Mouse (Mus musculus): ENCODE results near the gene Fam126a. TPM values are rescaled to one million over a fixed set of nuclear protein-coding genes. Genes with fewer than 3 reads are reported as not detected.

Fam126a gene
- total and polyA plus RNA-seq, 3 experiments, result 30.0 to 51.1 (median 34.7) TPM

DNA sequence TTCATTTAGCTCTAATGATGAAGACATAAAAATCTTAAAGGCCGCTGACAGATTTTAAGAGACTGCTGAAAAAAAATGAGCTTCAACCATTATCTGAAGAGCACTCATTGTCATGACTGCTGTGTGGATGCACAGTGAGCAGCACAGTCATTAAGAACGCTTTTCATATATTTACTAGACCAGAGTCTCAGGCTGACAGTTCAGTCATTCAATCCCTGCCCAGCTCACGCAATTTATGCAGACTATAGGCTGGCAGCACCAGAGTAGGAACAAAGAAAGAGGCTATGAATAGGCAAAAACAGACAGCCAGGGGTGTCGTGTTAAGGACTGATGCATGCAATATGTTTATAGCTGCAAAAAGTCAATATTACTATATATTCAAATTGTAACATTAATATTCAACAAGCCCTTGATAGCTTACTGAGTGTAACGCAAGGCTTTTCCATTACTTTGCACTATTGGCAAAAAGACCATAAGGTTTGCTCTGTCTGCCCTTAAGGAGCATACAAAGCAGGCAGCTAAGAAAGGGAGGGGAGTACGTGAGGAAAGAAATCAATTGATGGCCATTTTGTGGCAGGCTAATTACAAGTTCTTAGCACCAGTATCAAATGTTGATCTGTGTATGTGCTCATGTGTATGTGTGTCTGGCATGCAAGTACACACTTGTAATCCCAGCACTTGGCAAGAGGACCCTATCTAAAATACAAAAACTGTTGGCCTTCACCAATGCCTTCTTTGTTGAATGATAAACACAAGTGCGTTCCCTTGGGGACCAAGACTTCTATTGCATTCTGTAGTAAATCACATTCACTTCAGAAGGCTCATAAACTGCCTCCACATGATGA lies 10.9 kb downstream of the Fam126a start:
- no peak overlapping the region for H3K4me3 ChIP-seq (ENCODE audit: control insufficient read depth in 1 of 2, insufficient read depth in 1 of 2, low read depth in 2 of 2, low read length in 2 of 2)
- no peak for TF ChIP-seq POLR2AphosphoS5 (IDR thresholded peaks at IDR 0.05; ENCODE audit: borderline replicate concordance, low read depth, low read length)
- TF ChIP-seq TAL1 (IDR thresholded peaks at IDR 0.05; ENCODE audit: low read length), result no peak
- TF ChIP-seq EP300 (IDR thresholded peaks at IDR 0.05; ENCODE audit: low read depth in 1 of 2, low read length in 2 of 2), result no peak
- TF ChIP-seq SIN3A (IDR thresholded peaks at IDR 0.05; ENCODE audit: low read length), result no peak
- TF ChIP-seq POLR2AphosphoS2 (IDR thresholded peaks at IDR 0.05; ENCODE audit: low read length), result no peak
- TF ChIP-seq MYB (IDR thresholded peaks at IDR 0.05; ENCODE audit: low read depth, low read length), result no peak
- no peak for TF ChIP-seq CHD1 (IDR thresholded peaks at IDR 0.05; ENCODE audit: low read depth, low read length)
- no peak for TF ChIP-seq RAD21 (IDR thresholded peaks at IDR 0.05; ENCODE audit: low read depth, low read length)
- TF ChIP-seq JUND (IDR thresholded peaks at IDR 0.05; ENCODE audit: low read depth, low read length), result no peak
- TF ChIP-seq TBP (IDR thresholded peaks at IDR 0.05; ENCODE audit: low read depth, low read length), result no peak
- no peak for TF ChIP-seq GABPA (IDR thresholded peaks at IDR 0.05; ENCODE audit: low read depth, low read length)
- TF ChIP-seq MAX (IDR thresholded peaks at IDR 0.05; ENCODE audit: low read length), result no peak
- H3K9me3 ChIP-seq (replicated peaks; ENCODE audit: insufficient read depth, low read length), result no peaks in the 10 kb centered on the region
- H3K79me2 ChIP-seq (ENCODE audit: control insufficient read depth, insufficient read depth, low read length, poor library complexity), result peaks cover 31% of the 10 kb centered on the region
- no peak overlapping the region for H3K27ac ChIP-seq (ENCODE audit: control insufficient read depth, low read depth, low read length)
- no peak for DNase-seq (ENCODE audit: low read depth, low spot score)
- H3K4me1 ChIP-seq (ENCODE audit: control insufficient read depth in 1 of 2, insufficient read depth in 2 of 2, low read length in 2 of 2), result peaks cover 4 to 7% of the 10 kb centered on the region in 2 experiments; a peak in 3 of 4 replicates
- H3K36me3 ChIP-seq (ENCODE audit: control insufficient read depth in 1 of 2, insufficient read depth in 2 of 2, low read length in 2 of 2), result peaks cover 6 to 18% of the 10 kb centered on the region in 2 experiments; a peak in 3 of 4 replicates
- H3K27me3 ChIP-seq (ENCODE audit: control insufficient read depth in 1 of 2, insufficient read depth in 2 of 2, low read length in 2 of 2), result no peaks in the 10 kb centered on the region
- H3K9ac ChIP-seq (ENCODE audit: control insufficient read depth, low read depth, low read length, poor library complexity, severe bottlenecking), result no peak overlapping the region

DNA sequence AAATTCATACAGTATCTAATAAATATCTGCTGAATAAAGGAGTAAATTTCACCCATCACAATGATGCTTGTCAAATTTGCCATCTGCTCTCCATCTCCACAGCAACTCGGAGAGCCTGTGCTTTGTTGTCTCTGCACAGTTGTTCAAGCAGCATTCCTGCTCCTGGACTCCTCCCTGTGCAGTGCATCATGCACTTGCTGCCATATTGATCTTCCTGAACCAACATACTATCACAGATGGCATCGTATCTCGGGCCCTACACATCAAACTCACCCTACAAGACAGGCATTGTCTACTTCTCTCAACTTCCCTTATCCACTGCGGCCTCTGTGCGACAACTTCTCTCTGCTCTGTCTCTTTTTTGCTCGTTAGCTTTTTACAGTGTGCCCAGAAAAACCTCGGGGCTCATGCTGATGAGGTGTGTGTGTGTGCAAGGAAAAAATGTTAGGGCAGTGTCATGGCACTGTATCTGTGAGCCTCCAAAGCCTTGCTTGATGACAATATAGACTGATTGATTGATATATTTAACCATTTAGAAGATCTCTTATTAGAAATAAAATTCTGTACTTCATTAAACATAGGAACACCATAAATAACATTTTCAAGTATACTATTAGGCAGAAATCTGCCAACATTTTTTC lies 11.7 kb downstream of the Fam126a start:
- no peak overlapping the region for H3K9ac ChIP-seq (ENCODE audit: control insufficient read depth, low read depth, low read length, poor library complexity, severe bottlenecking)
- peaks cover 6 to 18% of the 10 kb centered on the region in 2 experiments; a peak in 3 of 4 replicates for H3K36me3 ChIP-seq (ENCODE audit: control insufficient read depth in 1 of 2, insufficient read depth in 2 of 2, low read length in 2 of 2)
- no peaks in the 10 kb centered on the region for H3K27me3 ChIP-seq (ENCODE audit: control insufficient read depth in 1 of 2, insufficient read depth in 2 of 2, low read length in 2 of 2)
- no peak overlapping the region for H3K27ac ChIP-seq (ENCODE audit: control insufficient read depth, low read depth, low read length)
- peaks cover 36% of the 10 kb centered on the region for H3K79me2 ChIP-seq (ENCODE audit: control insufficient read depth, insufficient read depth, low read length, poor library complexity)
- H3K4me3 ChIP-seq (ENCODE audit: control insufficient read depth in 1 of 2, insufficient read depth in 1 of 2, low read depth in 2 of 2, low read length in 2 of 2), result no peak overlapping the region
- no peaks in the 10 kb centered on the region for H3K9me3 ChIP-seq (replicated peaks; ENCODE audit: insufficient read depth, low read length)
- H3K4me1 ChIP-seq (ENCODE audit: control insufficient read depth in 1 of 2, insufficient read depth in 2 of 2, low read length in 2 of 2), result peaks cover 4 to 7% of the 10 kb centered on the region in 2 experiments; a peak in 3 of 4 replicates
- no peak for DNase-seq (ENCODE audit: low read depth, low spot score)
- TF ChIP-seq NRF1 (IDR thresholded peaks at IDR 0.05; ENCODE audit: insufficient read depth, low read depth, low read length, poor library complexity, severe bottlenecking) (no peak), POLR2A (IDR thresholded peaks at IDR 0.05; ENCODE audit: control insufficient read depth in 1 of 2, insufficient read depth in 1 of 2, low read depth in 1 of 2, low read length in 2 of 2, poor library complexity in 1 of 2) (no peak), MYB (IDR thresholded peaks at IDR 0.05; ENCODE audit: low read depth, low read length) (no peak), USF2 (IDR thresholded peaks at IDR 0.05; ENCODE audit: borderline replicate concordance in 1 of 2, insufficient read depth in 1 of 2, low read depth in 1 of 2, low read length in 2 of 2) (no peak), KAT2A (conservative IDR thresholded peaks at IDR 0.05; ENCODE audit: low read depth, low read length) (no peak), SIN3A (IDR thresholded peaks at IDR 0.05; ENCODE audit: low read length) (no peak), GATA1 (IDR thresholded peaks at IDR 0.05; ENCODE audit: low read depth, low read length) (no peak), ETS1 (IDR thresholded peaks at IDR 0.05; ENCODE audit: low read depth, low read length) (no peak), BHLHE40 (IDR thresholded peaks at IDR 0.05; ENCODE audit: borderline replicate concordance, low read depth, low read length) (no peak), TCF12 (IDR thresholded peaks at IDR 0.05; ENCODE audit: low read depth, low read length) (no peak), MAFK (IDR thresholded peaks at IDR 0.05; ENCODE audit: borderline replicate concordance, low read depth, low read length) (no peak), GABPA (IDR thresholded peaks at IDR 0.05; ENCODE audit: low read depth, low read length) (no peak), E2F4 (IDR thresholded peaks at IDR 0.05; ENCODE audit: borderline replicate concordance, low read depth, low read length) (no peak)
